Mouse (Mus musculus) gastrocnemius, postnatal 10 days (tissue): ENCODE data around the gene Cry2. TPM values are rescaled to one million over a fixed set of nuclear protein-coding genes. Genes with fewer than 3 reads are reported as not detected.
A peak's percentile ranks its signal among the peaks of the same experiment; 100 is the strongest.
"Not testable (repeated sequence)": the region's sequence is repeated elsewhere in the genome, so short reads cannot be mapped to it uniquely, and the experiment has no call there.

ENCODE experiments used
- DNase-seq: peaks from one replicate; pipeline ENCODE4 v3.0.0; 2021; ENCODE audit warnings: mixed read lengths
- total RNA-seq, 2 experiments: library from RNA; stranded (reverse); gene quantifications; 2 replicates each; pipeline ENCODE4 v1.2.3; 2021

Gene Cry2
- total RNA-seq, 2 experiments from 2014 or later = 35.7 to 42.7 TPM

- DNase-seq = no peak
These were observed 11.3 kb downstream of the Cry2 start for GRCm38 (mm10) chr2:92422388-92423135.

DNA sequence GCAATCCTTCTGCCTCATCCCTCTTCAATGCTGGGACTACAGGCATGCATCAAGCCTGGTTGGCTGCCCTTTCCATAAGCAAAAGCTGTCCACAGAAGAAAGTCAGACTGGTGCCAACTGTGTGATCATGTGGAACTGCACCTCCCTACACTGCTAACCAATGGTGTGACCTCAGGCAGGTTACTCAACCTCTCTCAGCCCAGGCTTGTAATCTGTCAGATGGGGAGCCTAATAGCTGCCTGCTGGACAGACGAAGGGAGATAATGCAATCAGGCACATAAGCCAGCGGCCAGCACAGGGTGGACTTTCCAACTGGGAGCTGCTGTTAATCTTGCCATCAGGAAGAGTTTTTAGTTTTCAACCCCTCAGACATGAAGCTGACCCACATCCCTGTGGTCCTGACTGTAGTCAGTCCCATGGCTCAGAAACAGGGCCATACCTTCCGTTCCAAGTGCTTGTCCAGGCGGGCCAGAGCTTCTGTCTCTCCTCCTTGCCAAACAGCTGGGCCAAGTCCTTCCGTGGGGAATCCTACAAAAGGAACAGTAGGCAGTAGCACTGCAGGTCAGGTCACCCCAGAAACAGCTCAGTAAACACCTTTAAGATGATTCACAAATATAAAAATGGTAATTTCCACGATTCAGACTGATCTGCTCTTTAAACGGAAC is 12.0 kb downstream of the Cry2 start:
- DNase-seq = no peak

DNA sequence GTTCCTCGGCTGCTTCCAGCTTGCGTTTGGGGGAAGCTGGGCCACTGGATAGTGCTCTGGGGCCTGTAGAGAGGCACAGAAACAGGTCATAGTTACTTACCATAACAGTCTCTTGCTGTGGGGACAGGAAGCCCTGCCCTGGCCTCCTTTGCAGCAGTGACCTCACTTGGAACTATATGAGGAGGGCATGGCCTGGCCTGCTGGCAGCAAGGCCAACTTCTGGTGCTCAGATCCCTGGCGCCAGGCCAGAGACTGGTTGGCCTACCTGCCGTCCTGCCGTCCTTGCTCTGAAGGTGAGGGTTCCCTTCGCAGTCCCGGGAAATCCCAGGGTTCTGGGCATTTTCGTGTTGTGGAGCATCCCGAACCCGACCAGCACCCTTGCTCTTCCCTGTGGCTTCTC is 22.1 kb downstream of the Cry2 start:
- DNase-seq = no peak

DNA sequence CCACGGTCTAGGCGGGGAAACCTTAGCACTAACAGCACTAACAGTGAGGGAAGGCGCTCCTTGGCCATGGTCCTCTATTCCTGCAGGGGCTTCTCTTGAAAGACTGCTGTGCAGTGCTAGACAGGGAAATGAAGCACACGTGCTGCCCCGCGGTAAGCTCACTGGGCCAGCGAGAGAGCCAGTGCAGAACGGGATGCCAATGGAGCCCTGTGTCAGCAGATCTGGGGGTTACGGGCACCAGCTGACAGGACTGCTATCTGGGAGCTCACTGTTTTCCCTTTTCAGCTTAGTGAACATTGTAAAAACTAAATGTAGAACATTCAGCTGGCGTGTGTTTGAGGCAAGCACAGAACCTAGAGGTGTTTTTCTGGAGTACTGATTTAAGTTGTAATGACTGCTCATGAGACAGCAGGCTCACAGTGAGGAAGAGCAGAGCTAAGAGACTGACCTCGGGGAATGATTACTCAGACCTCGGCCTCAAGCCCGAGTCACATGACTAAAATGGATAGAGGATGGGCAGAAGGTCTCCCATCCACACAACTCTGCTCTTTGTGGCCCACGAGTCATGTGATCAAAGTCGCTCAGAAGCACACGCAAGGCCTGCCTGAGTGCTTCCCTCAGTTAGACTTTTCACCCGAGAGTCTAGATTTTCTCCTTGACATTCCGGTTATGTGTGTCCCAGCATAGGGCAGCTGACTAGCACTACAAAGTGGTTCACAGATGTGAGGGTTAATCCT is 25.4 kb downstream of the Cry2 start:
- DNase-seq = no peak

- no peak for DNase-seq
These were observed 28.2 kb downstream of the Cry2 start for GRCm38 (mm10) chr2:92405687-92406086.

DNA sequence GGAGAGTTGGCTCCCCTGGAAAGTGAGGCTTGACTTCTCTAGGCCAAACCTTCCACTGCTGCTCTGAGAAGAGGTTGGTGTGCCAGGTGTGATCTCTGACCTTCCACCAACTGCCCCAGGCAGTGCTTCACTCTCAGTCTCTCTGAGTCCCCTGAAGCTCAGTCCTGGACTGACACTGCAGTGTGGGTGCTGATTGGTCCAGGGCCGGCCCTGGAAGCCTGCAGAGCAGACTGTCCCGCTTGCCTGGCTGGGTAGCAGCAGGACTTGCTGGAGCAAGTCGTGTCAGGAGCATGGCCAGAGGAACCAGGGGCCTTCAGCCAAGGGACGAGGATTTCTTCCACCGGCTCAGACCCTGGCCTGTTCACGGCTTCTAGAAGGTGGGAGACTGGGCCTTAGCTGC is 29.1 kb downstream of the Cry2 start:
- no peak for DNase-seq

GRCm38 (mm10) chr2:92403776-92404319 is 30.0 kb downstream of the Cry2 start:
- DNase-seq = no peak

DNA sequence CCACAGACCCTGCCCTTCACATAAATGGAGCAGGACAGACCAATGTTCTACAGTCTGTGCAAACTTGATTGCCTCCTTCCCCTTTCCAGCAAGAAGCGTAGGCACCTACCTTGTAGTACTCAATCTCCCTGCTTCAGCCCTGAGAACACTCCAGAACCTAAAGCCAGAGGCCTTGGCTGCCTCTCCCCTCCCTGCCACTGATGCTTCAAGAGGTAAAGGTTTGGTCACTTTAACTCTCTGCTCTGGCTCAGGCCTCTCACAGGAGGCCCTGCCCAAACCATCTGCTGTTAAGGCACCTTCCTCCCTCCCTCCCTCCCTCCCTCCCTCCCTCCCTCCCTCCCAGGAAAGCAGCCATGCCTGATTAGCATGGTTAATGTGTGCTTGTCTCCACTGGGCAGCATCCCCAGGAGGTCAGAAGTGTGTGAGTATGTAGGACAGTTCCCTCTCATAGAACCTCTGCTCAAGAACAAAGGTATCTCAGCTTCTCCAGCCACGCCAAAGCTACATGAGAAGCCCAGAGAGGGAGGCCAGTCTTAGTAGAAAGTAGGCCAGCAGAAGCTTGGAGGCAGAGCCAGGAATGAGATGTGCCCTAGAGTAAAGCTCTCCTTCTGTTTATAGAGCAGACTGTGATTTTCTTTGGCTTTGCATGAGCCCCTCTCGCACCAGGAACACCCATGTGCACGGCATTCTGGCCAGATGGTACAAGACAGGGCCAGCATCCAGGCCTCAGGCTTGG is 31.1 kb downstream of the Cry2 start:
- DNase-seq = no peak

DNA sequence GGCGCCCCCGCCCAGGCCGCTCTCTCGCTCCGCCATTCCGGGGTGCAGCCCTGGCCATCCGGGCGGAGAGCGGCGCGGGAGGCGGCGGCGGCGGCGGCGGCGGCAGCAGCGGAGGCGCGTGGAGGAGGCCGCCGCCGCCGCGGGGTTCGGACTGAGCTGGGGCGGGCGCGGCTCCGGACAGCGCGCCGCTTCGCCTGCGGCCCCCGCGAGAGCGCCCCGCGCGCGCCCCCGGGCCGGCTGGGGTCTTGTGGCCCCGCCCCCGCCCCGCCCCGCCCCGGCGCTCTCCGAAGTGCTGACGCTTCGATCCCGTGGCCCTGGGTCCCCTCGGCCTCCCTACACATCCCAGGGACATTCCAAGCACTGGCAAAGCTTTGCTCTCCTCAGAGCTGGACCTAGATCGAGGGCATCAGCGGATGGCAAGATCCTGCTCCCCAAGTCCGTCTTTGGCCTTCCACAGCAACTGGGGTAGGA is 32.7 kb downstream of the Cry2 start, which contains the start of gene Mapk8ip1:
TSS of gene Mapk8ip1 (minus strand) at position 173 of the 471 bp plus-strand sequence.
- DNase-seq = no peak

DNA sequence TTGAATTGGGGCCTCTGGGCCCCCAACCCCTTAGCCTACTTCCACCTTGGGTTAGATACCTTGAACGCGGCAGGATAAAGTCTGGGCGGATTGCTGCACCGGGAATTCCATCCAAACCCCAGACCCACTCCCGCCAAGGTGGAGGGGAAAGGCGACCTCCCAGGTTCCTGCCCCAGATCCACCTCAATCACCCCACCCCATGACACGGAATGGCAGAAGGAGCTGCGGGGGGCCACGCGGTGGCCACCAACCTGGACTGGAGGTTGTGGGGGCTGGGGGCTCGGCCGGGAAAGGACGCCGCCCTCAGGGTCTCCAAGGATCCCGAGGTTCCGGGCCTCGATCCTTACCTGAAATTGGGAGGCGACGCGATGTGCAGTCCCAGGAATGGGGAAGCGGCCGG is 33.2 kb downstream of the Cry2 start:
- no peak for DNase-seq

GRCm38 (mm10) chr2:92399877-92400276 is 34.0 kb downstream of the Cry2 start:
- not testable (repeated sequence) for DNase-seq

GRCm38 (mm10) chr2:92397436-92397835 is 36.4 kb downstream of the Cry2 start:
- DNase-seq = no peak

DNA sequence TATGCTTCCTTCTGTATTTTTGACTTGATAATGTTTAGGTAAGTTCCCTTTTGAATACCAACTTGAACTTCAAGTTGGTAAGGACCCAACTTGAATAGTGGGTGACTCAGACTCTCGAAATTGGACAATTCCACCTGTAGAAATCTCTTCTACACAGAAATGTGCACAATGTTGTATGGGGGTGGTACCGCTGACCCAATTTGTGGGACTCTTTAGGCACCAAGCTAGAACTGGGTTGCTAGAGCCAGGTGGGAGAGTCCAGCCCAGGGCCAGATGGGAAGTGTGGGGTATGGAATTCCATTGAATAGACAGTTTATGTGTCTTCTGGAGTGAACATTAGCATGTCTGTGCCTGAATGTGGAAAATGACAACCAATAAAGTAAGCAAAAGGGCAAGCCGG is 38.3 kb downstream of the Cry2 start:
- DNase-seq = no peak

DNA sequence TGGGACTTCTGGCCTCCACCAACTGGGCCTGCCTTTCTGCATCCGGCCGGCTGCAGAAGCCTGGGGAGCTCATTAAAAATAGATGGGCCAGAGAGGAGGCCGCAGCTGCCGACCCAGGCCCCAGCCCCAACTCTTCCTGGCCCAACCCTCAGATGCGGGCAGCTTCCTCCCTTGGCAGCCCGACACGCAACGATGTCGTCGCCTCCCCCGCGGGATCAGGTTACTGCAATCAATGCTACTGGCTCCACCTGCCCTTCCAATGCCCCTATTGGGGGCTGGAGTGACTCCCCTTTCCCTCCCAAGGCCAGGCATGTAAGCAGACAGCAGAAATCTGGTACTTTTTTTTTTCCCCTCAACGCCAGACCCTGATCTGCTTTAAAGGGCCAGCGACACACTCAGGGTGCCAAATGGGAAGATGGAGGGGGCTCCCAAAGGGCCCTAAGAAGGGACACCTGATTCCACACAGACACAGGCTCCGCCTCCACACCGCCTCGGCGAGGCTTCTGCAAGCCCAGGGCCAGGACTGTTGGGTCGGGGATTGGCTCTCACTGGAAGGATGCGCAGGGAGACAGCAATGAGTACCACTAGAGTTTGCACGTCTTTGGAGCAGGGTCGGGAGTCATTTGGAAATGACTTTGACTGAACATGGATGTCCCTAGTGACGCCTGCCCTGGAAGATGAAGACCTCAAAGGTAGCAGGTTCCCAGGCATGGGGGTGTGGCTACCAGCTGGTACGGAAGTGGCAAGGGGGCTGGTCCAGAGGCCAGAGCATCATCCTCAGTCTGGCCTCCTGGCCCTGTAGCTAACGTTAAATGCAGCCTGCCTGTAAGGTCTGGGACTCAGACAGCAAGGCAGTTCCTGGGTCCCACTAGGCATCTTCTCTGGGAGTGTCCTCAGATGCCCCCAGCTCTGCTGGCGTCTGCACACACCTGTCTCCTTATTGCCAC is 41.3 kb downstream of the Cry2 start:
- peak; percentile 46 for DNase-seq

DNA sequence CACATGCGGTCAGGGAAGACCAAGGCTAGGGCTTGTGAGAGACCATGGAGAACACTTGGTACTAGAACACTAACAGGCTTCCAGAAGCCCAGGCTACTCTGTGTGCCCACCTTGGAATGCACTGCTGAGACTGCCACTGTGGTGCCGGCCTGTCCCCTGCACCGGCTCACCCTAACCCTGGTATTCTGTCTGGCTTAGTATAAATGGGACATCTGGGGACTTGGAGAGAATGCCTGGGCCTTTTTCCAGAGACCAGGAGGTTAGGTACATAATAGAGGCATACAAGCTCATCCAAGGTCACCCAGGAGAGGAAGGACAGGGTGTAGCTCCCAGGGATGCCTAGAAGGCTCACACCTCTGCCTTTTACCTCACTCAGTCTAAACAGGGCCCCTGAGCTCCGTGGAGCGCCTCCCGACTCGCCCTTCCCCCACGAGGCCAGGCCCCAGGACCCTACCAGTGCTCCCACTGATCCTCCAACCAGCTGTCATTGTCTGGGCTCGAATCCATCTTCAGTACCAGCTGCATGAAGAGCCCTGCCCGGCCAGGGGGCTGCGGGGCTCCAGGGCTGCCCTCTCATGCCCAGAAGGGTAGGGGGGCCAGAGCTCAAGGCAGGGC is 42.0 kb downstream of the Cry2 start:
- no peak for DNase-seq

DNA sequence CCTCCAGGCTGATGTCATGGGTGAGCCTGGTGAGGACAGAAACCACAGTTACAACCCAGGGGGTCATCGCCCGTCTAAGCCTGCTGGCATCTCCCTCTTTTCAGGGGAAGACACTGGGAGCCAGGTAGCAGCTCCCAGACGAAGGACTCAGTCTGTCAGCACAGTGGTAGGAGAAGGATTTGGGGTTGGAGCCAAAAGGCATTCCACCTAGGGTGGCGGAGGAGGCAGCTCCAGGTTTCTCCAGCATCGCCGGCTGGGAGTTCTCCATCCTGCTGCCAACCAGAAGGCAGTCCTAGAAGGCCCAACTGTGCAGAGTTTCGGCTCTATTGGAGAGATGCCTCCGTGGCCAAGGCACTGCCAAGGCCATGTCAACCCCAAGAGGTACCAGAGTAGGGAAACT is 42.7 kb downstream of the Cry2 start:
- no peak for DNase-seq

DNA sequence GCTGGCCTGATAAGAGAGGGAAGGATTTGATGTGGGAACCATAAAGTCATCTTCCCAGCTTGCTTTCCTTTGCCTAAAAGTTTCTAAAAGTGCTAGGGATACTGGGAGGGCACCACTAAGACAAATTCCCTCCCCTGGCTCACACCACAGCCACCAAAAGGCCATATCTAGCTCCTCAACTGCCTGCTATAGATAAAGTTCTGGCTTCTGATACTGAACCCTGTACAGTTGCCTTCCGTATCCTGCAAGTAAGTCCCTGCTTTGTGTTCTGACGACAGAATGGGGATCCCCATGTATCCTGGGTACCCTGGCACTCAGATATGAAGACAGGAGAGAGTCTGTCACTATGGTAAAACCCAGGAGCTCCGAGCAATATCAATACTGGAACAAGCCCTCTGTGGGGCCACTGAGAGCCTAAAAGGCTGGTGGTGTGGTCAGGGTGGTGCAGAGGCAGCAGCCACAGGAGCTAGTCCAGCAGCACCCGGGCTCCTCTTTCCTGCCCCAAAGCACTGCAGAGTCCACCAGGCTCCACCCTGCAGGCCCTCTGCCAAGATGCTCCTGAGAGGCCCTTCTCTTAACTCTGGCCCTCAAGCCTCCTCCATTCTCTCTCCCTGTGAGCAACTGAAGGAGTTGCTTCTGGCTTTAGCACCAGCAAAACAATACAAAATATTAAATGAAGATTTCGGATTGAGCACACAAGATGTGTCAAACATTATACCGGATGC is 43.5 kb downstream of the Cry2 start:
- peak; percentile 55 for DNase-seq

- no peak for DNase-seq
These were observed 44.2 kb downstream of the Cry2 start for GRCm38 (mm10) chr2:92389645-92390044.

DNA sequence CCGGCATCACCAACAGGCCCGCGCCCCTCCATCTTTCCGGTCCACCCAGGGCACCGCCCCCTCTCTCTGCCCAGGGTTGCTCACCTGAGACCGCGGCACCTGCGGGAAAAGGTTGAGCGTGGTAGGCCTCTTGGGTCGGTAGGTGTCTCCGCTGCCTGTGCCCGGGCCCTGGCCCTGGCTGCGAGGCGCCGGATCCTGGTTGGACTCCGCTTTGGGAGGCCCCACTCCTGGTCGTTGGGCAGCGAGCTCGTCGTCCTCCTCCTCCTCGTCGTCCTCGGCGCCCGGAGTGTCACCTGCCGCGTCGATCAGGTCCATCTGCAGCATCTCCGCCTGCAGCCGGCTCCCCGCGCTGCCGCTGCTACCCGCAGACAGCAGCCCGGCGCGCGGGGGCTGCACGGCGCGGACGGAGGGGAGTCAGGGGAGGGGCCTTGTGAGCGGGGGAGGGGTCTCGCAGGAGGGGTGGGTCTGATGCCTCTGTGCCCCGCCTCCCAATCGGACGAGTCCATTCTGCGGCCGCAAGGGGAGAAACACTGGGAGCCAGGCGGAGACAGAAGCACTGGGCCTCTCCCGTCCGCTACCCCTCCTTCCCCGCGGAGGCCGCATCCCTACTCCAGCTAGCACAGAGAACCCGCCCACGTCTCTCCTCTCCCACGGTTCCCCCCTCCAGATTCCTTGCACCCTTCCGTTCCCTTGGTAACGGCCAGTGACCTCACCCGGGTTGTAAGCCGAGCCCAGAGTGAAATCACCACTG is 44.8 kb downstream of the Cry2 start:
- peak; percentile 69 for DNase-seq
